Mouse (Mus musculus): Measurements from ENCODE around the gene Wdr20. TPM values are rescaled to one million over a fixed set of nuclear protein-coding genes. Genes with fewer than 3 reads are reported as not detected.
"Not testable (repeated sequence)": the region's sequence is repeated elsewhere in the genome, so short reads cannot be mapped to it uniquely, and the experiment has no call there.

Gene Wdr20
- 10 to 100 TPM; 15.4 to 17.4 TPM for total RNA-seq (2021)
- long read RNA-seq, experiment 1, transcript Wdr20-201 (3 exons, 2,384 nt), result major isoform, 5 of 17 reads
- long read RNA-seq, experiment 1, partial matches to known transcripts, result 1 of 17 reads
- long read RNA-seq, experiment 1, other reads (novel, unspliced or antisense), result 7 of 17 reads
- long read RNA-seq, experiment 2, transcript Wdr20-205 (3 exons, 1,351 nt), result major isoform, 11 of 33 reads
- long read RNA-seq, experiment 2, transcript Wdr20-201 (3 exons, 2,384 nt), result minor isoform, 8 of 33 reads
- long read RNA-seq, experiment 2, partial matches to known transcripts, result 2 of 33 reads
- long read RNA-seq, experiment 2, other reads (novel, unspliced or antisense), result 11 of 33 reads

DNA sequence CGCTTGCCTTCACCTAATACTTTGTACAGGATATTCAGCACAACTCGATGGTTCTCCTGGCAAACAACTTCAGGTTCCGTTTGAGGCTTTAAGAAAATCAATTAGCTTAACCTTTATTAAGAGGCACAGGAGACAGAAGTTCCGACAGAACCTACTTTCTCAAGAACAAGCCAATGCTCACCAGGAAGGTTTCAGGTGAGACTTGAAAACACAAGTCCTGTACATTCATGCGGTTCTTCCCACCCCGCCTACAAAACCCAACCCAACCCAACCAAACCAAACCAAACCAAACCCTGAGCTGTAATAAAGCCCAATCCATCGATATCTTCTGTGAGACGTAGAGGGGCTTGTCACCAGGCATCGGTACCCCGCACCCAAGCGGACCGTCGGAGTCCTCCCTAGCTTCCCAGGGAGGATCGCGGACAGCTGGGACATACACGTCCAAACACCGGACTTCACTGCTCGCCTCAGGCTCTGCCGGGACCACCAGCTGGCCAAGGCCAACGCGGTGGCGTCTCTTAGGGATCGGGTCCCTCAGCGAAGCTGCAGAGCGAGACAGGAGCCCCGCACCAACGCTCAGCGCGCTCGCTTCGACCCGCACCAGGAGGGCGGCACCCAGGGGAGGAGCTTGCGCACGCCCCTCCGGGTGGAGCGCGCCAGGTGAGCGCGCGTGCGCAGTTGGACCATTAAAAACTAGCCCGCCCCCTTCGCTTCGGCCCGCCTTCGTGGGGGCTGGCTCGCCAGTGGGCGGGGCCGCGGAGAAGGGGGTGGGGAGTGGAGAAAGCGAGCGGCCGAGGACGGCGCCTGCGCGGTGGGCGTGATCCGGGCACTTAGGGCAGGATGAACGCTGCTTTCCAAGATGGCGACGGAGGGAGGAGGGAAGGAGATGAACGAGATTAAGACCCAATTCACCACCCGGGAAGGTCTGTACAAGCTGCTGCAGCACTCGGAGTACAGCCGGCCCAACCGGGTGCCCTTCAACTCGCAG is at the start of gene Wdr20:
Gene Wdr20, plus strand, starts transcription at position 775 of the 988 bp plus-strand sequence.
- DNase-seq, result peak; percentile 97

DNA sequence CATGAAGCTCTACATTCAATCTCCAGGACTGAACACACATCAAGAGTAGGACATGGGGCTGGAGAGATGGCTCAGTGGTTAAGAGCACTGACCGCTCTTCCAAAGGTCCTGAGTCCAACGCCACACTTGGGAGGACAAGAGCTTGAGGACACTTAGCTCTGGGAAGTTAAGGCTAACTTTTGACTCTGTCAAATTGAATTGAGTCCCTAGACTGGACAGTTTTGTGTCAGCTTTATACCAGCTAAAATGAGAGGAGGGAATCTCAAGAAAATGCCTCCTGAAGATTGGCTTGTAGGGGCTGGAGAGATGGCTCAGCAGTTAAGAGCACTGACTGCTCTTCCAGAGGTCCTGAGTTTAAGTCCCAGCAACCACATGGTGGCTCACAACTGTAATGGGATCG is 48.8 kb upstream of the Wdr20 start:
- DNase-seq, result not testable (repeated sequence)

DNA sequence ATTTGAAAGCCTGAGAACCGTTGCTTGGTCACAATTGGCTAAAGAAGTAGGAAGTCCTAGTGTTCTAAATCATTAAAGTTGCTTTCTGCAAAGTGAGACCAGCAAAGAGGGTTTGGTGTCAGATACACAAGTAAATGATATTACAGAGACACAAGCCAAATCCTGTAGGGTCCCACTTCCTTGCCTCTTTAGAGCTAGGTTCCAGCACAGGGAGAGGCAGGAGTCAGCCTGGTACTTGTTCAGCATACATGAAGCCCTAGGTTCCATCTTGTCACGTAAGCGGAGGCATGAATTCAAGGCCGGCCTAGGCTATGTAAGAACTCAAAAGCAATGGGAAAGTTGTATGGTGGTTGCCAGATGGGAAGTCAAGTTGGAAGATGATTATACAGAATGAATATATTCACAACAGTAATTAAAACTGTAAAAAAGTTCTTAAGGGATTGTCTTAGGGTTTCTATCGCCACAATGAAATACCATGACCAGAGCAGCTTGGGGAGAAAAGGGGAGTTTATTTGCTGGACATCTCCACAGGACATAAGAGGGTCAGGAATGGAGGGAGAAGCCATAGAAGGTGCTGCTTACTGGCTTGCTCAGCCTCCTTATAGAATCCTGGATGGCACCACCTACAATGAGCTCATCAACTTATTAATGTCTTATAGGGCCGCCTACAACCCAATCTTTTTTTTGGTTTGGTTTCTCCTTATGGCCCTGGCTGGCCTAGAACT is 47.7 kb upstream of the Wdr20 start:
- DNase-seq, result no peak

DNA sequence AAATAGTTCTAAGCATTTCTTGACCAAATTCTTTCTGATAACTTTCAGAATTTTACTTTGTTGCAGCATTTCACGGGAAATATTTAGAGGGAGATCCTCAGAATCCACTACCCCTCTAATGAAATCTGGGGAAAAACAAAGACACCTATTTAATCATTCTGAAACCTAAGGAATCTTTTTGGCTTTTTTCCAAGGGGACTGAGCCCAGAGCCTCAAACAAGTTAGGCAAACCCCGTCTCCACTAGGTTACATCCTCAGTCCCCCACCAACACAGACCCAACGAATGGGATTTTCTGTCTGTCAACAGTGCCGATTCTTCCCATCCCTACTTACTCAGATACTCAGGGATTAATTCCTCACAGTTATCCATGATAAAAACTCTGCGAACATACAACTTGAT is 44.4 kb upstream of the Wdr20 start:
- not testable (repeated sequence) for DNase-seq

DNA sequence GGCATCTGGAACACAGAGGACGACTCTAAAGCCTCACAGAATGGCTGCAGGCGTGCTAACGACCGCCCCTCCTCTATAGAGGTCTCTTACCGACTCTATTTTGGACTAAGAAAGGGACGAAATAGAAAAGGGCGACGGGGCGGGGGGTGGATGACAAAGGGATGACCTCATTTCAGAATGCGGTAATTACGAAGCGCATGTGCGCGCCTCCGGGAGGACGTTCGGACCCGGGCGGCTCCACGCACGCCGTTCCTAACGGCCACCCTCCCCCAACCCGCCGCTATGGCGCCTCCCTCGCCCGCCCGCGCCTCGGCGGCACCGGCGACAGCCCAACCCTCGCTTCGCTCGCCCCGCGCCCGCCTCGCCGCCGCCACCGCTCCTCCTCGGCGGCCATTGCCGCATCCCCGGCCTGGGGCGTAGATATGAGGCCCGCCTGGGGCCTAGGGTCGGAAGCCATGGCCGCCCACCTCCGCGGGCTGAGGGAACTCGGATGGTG is 42.0 kb upstream of the Wdr20 start:
- no peak for DNase-seq

DNA sequence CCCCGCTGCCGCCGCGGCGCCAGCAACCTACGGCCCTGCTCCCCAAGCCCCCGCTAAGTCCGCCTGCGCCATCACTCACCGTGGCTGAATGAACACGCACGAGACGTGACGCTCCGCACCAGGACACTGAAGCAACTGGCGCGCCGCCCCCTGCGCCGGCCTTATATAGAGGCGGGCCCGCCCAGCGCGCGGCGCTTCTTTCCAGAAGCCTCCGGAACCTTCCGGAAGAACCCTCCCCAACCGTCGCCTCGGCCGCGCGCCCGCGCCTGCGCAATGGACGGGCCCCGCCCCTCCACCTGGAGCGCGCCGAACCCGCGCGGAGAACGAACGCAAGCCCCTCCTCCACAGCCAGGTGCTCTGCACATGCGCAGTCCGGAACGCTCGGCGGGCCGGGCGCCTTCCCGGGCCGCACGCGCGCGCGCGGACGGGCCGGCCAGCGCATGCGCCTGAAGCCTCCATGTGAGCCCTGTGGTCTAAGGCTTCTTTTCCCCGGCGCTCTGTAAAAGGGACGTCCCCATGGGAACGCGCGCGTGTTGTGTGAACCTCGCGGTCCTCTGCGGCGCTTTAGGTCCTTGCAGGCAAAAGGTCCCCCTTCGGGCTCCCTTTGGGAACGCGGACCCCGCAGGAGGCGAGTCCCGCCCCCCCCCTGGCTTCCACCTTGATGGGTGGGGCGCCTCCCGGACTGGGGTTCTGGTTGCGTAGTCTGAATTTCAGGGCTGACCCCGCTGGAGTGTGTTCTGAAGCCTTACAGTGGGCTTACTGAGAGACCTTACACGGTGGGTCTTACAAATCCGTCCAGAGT is 41.4 kb upstream of the Wdr20 start:
- peak; percentile 97 for DNase-seq

DNA sequence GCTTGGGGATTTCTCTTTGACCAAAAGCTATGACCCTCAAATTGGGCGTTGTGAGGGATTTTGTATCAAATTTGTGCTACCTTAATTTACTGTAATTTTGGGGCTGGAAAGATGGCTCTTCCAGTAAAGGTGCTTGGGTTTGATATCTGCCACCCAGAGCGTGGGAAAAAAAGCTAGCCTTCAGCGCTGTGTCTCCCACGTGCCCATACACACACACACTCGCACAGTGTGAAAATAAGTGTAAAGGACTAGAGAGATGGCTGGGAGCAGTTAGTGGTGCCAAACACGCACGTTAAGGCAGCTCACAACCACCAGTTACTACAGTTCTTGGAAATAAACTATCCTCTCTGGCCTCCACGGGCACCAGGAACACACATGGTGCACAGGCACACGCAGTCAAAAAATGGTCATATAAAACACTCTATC is 40.8 kb upstream of the Wdr20 start:
- DNase-seq, result no peak

DNA sequence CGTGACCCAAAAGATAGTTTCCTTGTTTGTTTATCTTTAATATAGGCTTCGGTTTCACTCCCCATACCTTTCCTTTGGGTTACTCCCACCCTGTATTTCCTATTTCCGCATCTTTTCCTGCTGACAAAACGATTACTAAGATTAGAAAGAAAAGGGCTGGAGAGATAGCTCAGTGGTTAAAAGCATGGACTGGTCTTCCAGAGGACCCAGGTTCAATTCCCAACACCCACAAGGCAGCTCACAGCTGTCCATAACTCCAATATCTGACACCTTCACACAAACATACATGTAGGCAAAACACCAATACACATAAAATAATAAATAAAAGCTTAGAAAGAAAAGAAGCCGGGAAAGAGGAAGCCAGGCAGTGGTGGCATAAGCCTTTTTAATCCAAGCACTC is 40.3 kb upstream of the Wdr20 start:
- no peak for DNase-seq

DNA sequence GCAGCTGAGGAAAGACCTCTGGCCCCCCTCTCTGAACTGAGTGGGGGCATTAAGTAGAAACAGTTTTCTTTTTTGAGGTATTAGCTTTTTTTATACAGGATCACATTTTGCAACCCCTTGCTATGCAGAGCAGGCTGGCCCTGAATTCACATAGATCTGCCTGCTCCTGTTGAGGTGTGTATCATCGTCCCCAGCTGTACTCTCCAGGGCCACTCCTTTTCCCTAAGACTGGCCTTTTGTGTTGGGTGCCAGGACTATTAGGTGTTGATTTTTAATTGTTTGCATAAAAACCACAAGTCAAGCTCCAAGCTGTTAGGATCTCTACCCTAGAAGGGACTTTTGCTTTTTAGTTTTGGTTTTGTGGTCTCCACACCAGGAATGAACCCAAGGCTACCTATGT is 39.7 kb upstream of the Wdr20 start:
- DNase-seq, result no peak

DNA sequence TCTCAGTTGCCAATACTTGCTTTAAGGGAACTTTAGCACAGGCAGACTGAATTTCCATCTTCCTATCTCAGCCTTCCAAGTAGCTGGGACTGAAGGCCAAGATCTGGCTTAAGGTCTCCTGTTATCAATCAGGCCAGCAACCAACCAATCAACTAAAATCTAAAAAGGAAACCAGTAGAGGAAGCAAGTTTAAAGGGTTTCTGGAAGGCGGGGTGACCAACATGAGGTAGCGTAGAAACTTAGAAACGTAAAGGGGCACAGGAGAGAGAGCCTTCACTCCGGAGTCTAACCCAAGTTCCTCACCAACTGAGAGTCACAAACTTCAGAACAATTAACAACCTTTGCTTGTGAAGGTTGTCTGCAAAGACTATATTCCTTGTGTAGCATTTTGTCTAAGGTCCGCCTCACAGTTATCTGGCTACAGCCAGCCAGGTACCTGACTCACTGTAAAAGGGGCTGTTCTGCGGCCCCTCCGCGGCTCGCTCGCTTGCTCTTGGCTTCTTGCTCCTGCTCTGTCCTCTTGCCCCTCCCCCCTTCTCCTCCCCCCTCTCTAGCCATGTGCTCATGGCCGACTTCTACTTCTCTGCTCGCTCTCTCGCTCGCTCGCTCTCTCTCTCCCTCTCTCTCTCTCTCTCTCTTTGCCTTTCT is 39.1 kb upstream of the Wdr20 start:
- DNase-seq, result no peak

DNA sequence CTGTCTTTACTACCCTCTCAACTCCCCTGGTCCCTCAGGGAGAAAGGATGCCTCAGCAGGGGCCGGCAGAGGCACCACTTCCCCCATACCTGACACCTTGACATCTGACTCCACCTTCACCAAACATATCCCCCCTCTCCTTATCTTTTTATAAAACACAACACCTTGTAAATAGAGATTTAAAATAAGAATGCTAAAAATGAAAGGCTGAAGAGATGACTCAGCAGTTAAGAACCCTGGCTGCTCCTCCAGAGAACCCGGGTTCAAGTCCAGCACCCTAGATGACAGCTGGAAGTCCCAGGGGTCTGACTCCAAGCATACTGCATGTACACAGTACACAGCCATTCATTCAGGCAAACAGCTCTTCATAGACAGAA is 38.6 kb upstream of the Wdr20 start:
- DNase-seq, result no peak

DNA sequence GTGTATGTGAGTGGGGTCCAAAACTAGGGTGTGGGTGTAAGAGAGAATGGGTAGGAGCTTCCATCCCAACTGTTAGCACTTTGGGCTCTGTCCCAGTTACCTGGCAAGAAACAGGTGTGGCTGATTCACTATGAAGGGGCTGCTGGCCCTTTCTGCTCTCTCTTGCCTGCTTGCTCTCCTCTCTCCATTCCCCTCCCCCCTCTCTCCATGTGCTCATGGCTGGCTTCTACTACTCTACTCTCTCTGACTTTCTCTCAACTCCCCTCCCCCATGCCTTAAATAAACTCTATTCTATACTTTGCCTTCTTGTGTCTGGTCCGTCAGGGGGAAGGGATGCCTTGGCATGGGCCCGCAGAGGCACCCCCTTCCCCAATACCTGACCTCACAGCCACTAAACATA is 37.0 kb upstream of the Wdr20 start:
- DNase-seq, result no peak

DNA sequence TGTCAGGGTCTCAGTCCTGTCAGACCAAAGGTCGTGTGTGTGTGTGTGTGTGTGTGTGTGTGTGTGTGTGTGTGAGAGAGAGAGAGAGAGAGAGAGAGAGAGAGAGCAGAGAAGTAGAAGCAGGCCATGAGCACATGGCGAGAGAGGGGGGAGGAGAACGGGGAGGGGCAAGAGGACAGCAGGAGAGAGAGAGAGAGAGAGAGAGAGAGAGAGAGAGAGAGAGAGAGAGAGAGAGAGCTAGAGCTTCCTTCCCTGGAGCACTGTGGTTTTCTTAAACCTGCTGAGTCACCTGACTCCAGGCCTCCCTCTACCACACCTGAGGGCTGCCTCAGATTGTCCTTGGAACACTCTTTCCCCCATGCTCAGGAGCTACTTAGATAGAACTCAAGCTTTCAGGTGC is 36.4 kb upstream of the Wdr20 start:
- not testable (repeated sequence) for DNase-seq

DNA sequence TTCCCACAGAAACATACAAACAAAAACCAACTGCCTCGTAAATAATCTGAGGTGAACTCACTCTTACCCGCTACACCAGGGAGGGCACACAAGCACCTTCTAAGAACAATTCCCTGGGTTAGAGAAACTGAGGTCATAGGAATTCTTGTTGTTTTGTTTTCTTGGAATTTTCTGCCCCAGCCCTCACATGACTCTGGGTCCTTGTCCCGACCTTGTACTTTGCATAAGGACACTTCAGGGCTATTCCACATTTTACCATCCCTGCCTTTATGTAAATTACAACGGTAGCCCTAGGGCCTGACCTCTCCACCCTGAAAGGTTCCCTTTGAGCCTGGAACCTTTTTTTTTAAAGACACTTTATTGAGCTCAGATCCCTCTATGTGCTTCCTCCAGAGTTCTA is 35.2 kb upstream of the Wdr20 start, which contains the start of gene Hsp90aa1:
Gene Hsp90aa1, minus strand, starts transcription at position 173 of the 400 bp plus-strand sequence.
- no peak for DNase-seq

DNA sequence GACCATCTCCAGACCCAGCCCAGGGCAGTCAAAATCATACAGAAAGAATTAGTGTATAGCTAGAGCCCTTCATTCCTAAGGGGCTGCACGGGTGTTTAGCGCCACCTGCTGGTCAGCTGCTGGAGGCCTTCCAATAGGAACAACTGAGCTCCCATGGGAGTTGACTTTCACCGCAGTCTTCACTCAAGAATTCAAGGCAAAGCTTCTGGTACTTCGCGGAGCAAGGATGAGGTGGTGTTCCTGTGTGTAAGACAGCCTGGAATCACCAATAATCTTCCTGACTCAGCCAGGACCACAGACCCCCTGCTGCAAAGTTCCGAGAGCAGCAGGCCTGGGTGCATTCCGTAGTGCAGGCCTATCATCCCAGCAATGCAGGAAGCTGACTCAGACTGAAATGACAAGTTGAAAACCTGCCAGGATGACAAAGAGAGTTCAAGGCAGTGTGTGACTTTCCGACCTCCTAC is 34.7 kb upstream of the Wdr20 start:
- DNase-seq, result peak; percentile 63

DNA sequence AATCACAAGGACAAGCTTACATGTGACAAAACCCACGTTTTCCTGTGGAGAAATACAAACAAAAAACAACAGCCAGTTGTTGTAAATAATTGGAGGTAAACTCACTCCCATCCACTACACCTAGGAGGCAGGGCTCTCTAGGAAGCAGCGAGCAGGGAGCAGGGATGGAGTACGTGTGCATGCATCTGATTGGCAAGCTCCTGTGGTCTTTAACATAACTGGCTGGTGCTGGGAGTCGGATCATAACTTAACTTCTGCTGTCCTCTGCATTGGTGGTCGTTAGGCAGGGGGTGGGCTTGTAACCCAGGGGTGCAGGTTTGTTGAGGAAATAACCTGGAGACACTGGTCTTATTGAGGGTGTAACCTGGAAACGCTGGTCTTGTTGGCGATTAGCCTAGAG is 34.1 kb upstream of the Wdr20 start:
- no peak for DNase-seq

DNA sequence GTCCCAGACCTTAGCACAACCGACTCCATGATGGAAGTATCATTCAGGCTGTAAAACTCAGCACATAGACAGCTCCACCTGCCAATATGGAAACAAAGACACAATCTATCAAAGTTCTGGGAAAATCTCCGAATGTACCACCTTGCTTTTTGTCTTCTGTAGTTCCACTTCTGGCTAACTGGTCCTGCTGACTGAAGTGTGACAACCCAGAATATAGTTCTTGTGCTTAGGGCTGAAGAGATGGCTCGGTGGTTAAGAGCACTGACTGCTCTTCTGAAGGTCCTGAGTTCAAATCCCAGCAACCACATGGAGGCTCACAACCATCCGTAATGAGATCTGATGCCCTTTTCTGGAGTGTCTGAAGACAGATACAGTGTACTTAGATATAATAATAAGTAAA is 32.3 kb upstream of the Wdr20 start:
- not testable (repeated sequence) for DNase-seq

DNA sequence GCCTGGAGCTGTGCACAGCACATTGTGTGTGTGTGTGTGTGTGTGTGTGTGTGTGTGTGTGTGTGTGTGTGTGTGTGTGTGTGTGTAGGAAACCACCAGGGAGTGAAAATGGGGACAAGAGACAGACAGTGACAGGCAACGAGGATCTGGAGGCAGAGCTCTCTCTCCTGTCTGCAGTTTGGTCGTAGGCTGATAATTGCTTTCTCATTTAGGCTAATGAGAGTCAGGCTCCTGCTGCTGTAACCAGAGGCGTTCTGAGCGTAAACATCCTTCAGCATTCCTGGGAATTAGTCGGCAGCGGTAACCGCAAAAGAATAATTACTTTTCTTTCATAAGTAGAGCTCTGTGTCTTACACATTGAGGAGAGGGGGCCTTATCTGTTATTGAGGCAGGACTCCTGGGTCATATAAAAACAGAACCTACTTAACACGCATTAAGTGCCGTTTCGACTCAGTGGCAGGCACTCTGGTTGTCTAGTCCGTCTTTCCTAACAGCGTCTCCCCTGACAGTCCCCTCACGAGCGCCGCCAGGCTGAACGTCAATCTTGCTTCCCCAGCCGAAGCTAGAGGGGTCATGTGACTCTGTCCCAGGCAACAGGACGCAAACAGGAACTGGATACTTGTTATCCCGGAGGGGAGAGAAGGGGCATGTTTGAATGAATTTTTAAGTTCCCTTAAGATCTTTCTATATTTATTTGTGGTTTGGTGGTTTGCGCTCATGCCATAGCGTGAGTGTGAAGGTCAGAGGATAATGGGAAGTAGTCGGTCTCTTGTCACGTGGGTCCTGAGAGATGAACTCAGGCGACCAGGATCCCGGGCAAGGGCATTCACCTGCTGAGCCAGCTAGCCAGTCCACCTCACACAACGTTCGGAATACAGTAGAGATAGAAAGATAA is 31.2 kb upstream of the Wdr20 start:
- peak; percentile 53 for DNase-seq

DNA sequence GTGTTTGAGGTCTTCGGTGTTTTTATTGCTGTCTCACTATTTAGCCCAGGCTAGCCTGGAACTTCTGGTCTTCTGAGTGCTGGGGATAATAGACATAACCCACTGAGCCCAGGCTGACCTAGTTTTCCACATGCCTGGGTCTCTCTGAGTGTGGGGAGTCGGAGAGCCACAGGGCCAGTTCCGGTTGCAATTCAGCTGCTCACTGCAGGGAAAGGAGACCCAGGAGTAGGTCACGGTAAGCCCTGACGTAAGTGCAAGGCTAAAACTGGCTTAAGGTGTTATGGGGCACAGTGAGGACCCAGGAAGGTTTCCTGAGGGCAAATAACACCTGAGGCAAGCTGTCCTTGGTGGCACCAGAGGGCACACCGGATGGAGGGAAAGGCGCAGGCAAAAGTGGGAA is 30.3 kb upstream of the Wdr20 start:
- no peak for DNase-seq

DNA sequence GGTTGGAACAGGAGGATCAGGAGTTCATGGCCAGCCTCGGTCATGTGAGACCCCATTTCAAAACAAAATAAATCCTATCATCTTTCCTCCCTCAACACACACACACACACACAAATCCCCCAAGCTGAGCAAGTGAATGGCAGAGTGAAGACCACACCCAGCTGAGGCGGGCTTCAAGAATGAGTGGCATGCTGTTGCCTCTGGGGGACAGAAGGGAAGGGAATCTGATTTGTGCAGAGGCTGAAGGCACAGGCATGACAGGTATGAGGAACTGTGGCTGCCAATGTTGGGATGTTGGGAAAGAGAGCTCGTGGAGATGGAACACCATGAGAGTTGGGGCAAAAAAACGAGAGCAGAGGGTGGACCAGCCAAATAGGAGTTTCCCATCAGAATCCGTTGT is 26.5 kb upstream of the Wdr20 start:
- DNase-seq, result no peak

All from gastrocnemius, postnatal 25 days (tissue).